In the genomic region with DNA sequence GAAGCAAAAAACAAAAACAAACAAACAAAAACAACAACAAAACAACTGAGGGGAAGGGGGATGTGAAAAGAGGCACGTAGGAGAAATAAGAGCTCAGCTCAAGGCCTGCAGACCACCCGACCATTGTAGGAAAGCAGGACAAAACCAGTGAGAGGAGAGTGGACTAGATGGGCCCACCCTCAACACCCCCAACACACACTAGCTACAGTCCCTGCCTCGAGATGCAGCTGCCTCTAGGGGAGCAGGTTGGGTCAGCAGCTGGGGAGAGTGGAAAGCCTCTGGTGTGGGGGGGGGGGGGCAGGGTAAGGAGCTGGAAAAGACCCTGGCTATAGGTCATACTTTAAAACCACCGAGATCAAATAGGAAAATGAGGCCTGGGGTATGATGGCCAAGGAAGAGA, we compare ENCODE assay signal across 10 mouse cellular contexts. TPM values are rescaled to one million over a fixed set of nuclear protein-coding genes. Genes with fewer than 3 reads are reported as not detected.
DNase-seq lines count a peak whose midpoint lies in the region; ATAC-seq and TF ChIP-seq lines count a peak whose summit lies in the region.
"Had no signal": no experiment of that assay in that cellular context is flagged by ENCODE, and none has a peak within 500 bp of the region (broad histone marks: within the 10 kb centered on the region; RNA-seq: fewer than 3 reads in every experiment).

No protein-coding gene starts in this region.

- H3K4me2 ChIP-seq in lung, embryonic 16.5 days (ENCODE audit: low read depth, low read length): peak overlapping the region; percentile 77
- peak overlapping the region; percentile 84 for H3K4me2 ChIP-seq in midbrain, embryonic 12.5 days (replicated peaks)

- no peak overlapping the region for H3K4me3 ChIP-seq in cerebellum, adult 2 months (replicated peaks; ENCODE audit: insufficient read depth, low read depth, low read length)
- peak overlapping the region; percentile 70 for H3K4me3 ChIP-seq in lung, embryonic 16.5 days (ENCODE audit: low read length)
- peak overlapping the region; percentile 89 for H3K4me3 ChIP-seq in midbrain, embryonic 12.5 days

- ATAC-seq in lung, embryonic 16.5 days (ENCODE audit: low read depth): no peak
- ATAC-seq in midbrain, embryonic 12.5 days (ENCODE audit: low FRiP score, low read depth): no peak
- no peak for ATAC-seq in erythroblast, adult 5-6 weeks (replicated peaks; ENCODE audit: low FRiP score, poor library complexity, severe bottlenecking)

- H3K36me3 ChIP-seq in lung, embryonic 16.5 days (ENCODE audit: control insufficient read depth, insufficient read depth, low read length): no peaks in the 10 kb centered on the region
- peaks cover 7% of the 10 kb centered on the region for H3K36me3 ChIP-seq in midbrain, embryonic 12.5 days

- H3K9ac ChIP-seq in lung, embryonic 16.5 days (ENCODE audit: low read length): peak overlapping the region; percentile 88
- peak overlapping the region; percentile 94 for H3K9ac ChIP-seq in midbrain, embryonic 12.5 days (replicated peaks)

- no peaks in the 10 kb centered on the region for H3K9me3 ChIP-seq in lung, embryonic 16.5 days (ENCODE audit: control insufficient read depth, low read length)
- H3K9me3 ChIP-seq in midbrain, embryonic 12.5 days: no peaks in the 10 kb centered on the region

- no peak for DNase-seq in cerebellum, adult 2 months
- no peak for DNase-seq in cerebellum, adult 9-11 months
- no peak for DNase-seq in lung, postnatal 4 days
- no peak for DNase-seq in adrenal gland, postnatal 25 days
- DNase-seq in adrenal gland, adult 2 months: no peak
- DNase-seq: layer of hippocampus, adult 9-11 months; thymus, postnatal 25 days had no signal

- H3K27me3 ChIP-seq in cerebellum, adult 2 months (ENCODE audit: control insufficient read depth, insufficient read depth, low read length): no peaks in the 10 kb centered on the region
- no peaks in the 10 kb centered on the region for H3K27me3 ChIP-seq in lung, embryonic 16.5 days (ENCODE audit: control insufficient read depth, insufficient read depth, low read depth, low read length)
- no peaks in the 10 kb centered on the region for H3K27me3 ChIP-seq in midbrain, embryonic 12.5 days

- H3K27ac ChIP-seq in cerebellum, adult 2 months (ENCODE audit: insufficient read depth, low read length): peak overlapping the region; percentile 87
- H3K27ac ChIP-seq in lung, embryonic 16.5 days (ENCODE audit: low read length): peak overlapping the region; percentile 99
- peak overlapping the region; percentile 100 for H3K27ac ChIP-seq in midbrain, embryonic 12.5 days (replicated peaks)

- 38% methylated on average over 4 of the region's 4 CpGs for WGBS in cerebellum, adult 2 months
- WGBS in lung, embryonic 16.5 days: 12% methylated on average over 4 of the region's 4 CpGs
- 1% methylated on average over 4 of the region's 4 CpGs for WGBS in midbrain, embryonic 12.5 days

- TF ChIP-seq CTCF in cerebellum, adult 2 months (IDR thresholded peaks at IDR 0.05; ENCODE audit: borderline replicate concordance, insufficient read depth, low read depth, low read length): no peak

- TF ChIP-seq POLR2A in cerebellum, adult 2 months (IDR thresholded peaks at IDR 0.05; ENCODE audit: borderline replicate concordance, insufficient read depth, low read length): no peak

- peaks cover 25% of the 10 kb centered on the region for H3K4me1 ChIP-seq in cerebellum, adult 2 months (ENCODE audit: control insufficient read depth, insufficient read depth, low read length)
- peaks cover 48% of the 10 kb centered on the region for H3K4me1 ChIP-seq in lung, embryonic 16.5 days (replicated peaks; ENCODE audit: control insufficient read depth, insufficient read depth, low read length)
- H3K4me1 ChIP-seq in midbrain, embryonic 12.5 days: peaks cover 59% of the 10 kb centered on the region

RNA-seq across cellular contexts. Expression of a gene that starts 1.8 kb away (rescaled TPM):
- 76.7 and 76.9 TPM in 2 replicates for polyA plus RNA-seq in cerebellum, adult 2 months (2012; rRNA removed)
- polyA plus RNA-seq in lung, embryonic 16.5 days (2015; fragmentation: Nextera tagmentation; extraction: Ambion mirVana): 50.5 and 51.3 TPM in 2 replicates
- 201 and 218 TPM in 2 replicates for polyA plus RNA-seq in midbrain, embryonic 12.5 days (2016; fragmentation: Nextera tagmentation; extraction: Ambion mirVana)
- 0.21 TPM in 1 of 2 replicates, not detected in the other for total RNA-seq in erythroblast, adult 5-6 weeks (2015; ENCODE audit: low replicate concordance)
- not detected in 2 replicates for total RNA-seq in erythroblast, adult 5-6 weeks (2017; ENCODE audit: low replicate concordance)
- total RNA-seq in adrenal gland, postnatal 25 days (2021): 41.7 and 54.6 TPM in 2 replicates
- total RNA-seq in adrenal gland, adult 2 months (2021): 10 to 100 TPM; 30.0 to 58.8 TPM
- polyA plus RNA-seq in adrenal gland, adult 2 months (2012; rRNA removed): 58.0 and 61.6 TPM in 2 replicates

RNA-seq across cellular contexts. Expression of a gene that starts 29.1 kb away (rescaled TPM):
- polyA plus RNA-seq in cerebellum, adult 2 months (2012; rRNA removed): 30.7 and 34.8 TPM in 2 replicates
- 47.5 and 48.0 TPM in 2 replicates for polyA plus RNA-seq in lung, embryonic 16.5 days (2015; fragmentation: Nextera tagmentation; extraction: Ambion mirVana)
- polyA plus RNA-seq in midbrain, embryonic 12.5 days (2016; fragmentation: Nextera tagmentation; extraction: Ambion mirVana): 34.0 and 34.9 TPM in 2 replicates
- 3.3 and 5.6 TPM in 2 replicates for total RNA-seq in erythroblast, adult 5-6 weeks (2015; ENCODE audit: low replicate concordance)
- 2.6 and 9.8 TPM in 2 replicates for total RNA-seq in erythroblast, adult 5-6 weeks (2017; ENCODE audit: low replicate concordance)
- 22.4 and 26.9 TPM in 2 replicates for total RNA-seq in adrenal gland, postnatal 25 days (2021)
- total RNA-seq in adrenal gland, adult 2 months (2021): 10 to 100 TPM; 18.6 to 25.3 TPM
- polyA plus RNA-seq in adrenal gland, adult 2 months (2012; rRNA removed): 22.5 and 23.4 TPM in 2 replicates

RNA-seq across cellular contexts. Expression of a gene that starts 35.2 kb away (rescaled TPM):
- polyA plus RNA-seq in cerebellum, adult 2 months (2012; rRNA removed): 35.5 and 35.9 TPM in 2 replicates
- polyA plus RNA-seq in lung, embryonic 16.5 days (2015; fragmentation: Nextera tagmentation; extraction: Ambion mirVana): 22.8 and 25.4 TPM in 2 replicates
- 18.7 and 19.0 TPM in 2 replicates for polyA plus RNA-seq in midbrain, embryonic 12.5 days (2016; fragmentation: Nextera tagmentation; extraction: Ambion mirVana)
- total RNA-seq in erythroblast, adult 5-6 weeks (2015; ENCODE audit: low replicate concordance): 1.9 and 2.9 TPM in 2 replicates
- total RNA-seq in erythroblast, adult 5-6 weeks (2017; ENCODE audit: low replicate concordance): 2.1 and 11.0 TPM in 2 replicates
- 41.5 and 65.4 TPM in 2 replicates for total RNA-seq in adrenal gland, postnatal 25 days (2021)
- total RNA-seq in adrenal gland, adult 2 months (2021): 10 to 100 TPM; 36.4 to 38.6 TPM
- 75.5 and 77.3 TPM in 2 replicates for polyA plus RNA-seq in adrenal gland, adult 2 months (2012; rRNA removed)

RNA-seq across cellular contexts. Expression of a gene that starts 59.1 kb away (rescaled TPM):
- polyA plus RNA-seq in cerebellum, adult 2 months (2012; rRNA removed): not detected in 2 replicates
- polyA plus RNA-seq in lung, embryonic 16.5 days (2015; fragmentation: Nextera tagmentation; extraction: Ambion mirVana): 1.7 and 1.9 TPM in 2 replicates
- 0.08 TPM in 1 of 2 replicates, not detected in the other for polyA plus RNA-seq in midbrain, embryonic 12.5 days (2016; fragmentation: Nextera tagmentation; extraction: Ambion mirVana)
- not detected in 2 replicates for total RNA-seq in erythroblast, adult 5-6 weeks (2015; ENCODE audit: low replicate concordance)
- 0.17 TPM in 1 of 2 replicates, not detected in the other for total RNA-seq in erythroblast, adult 5-6 weeks (2017; ENCODE audit: low replicate concordance)
- not detected in 2 replicates for total RNA-seq in adrenal gland, postnatal 25 days (2021)
- total RNA-seq in adrenal gland, adult 2 months (2021): not detected
- 0.18 TPM in 1 of 2 replicates, not detected in the other for polyA plus RNA-seq in adrenal gland, adult 2 months (2012; rRNA removed)
